Comparison of ENCODE assay signal across 15 mouse cellular contexts in genomic region chr9:108205571-108205901, GRCm38 (mm10). TPM values are rescaled to one million over a fixed set of nuclear protein-coding genes. Genes with fewer than 3 reads are reported as not detected.
DNase-seq lines count a peak whose midpoint lies in the region; ATAC-seq lines count a peak whose summit lies in the region.
"Had no signal": no experiment of that assay in that cellular context is flagged by ENCODE, and none has a peak within 500 bp of the region (broad histone marks: within the 10 kb centered on the region; RNA-seq: fewer than 3 reads in every experiment).

No protein-coding gene starts in this region.

- H3K27me3 ChIP-seq in embryonic facial prominence, embryonic 10.5 days (replicated peaks; ENCODE audit: low read depth, poor library complexity, severe bottlenecking): no peaks in the 10 kb centered on the region
- H3K27me3 ChIP-seq in hindbrain, embryonic 14.5 days (ENCODE audit: control insufficient read depth, insufficient read depth, low read length): no peaks in the 10 kb centered on the region
- no peaks in the 10 kb centered on the region for H3K27me3 ChIP-seq in midbrain, embryonic 15.5 days (replicated peaks)
- H3K27me3 ChIP-seq: embryonic facial prominence, embryonic 15.5 days; kidney, embryonic 15.5 days had no signal

- H3K9me3 ChIP-seq in embryonic facial prominence, embryonic 10.5 days: no peaks in the 10 kb centered on the region
- no peaks in the 10 kb centered on the region for H3K9me3 ChIP-seq in hindbrain, embryonic 14.5 days (ENCODE audit: control insufficient read depth, low read length)
- no peaks in the 10 kb centered on the region for H3K9me3 ChIP-seq in midbrain, embryonic 15.5 days
- H3K9me3 ChIP-seq: embryonic facial prominence, embryonic 15.5 days; kidney, embryonic 15.5 days had no signal

- H3K4me2 ChIP-seq in hindbrain, embryonic 14.5 days (replicated peaks): no peak overlapping the region
- no peak overlapping the region for H3K4me2 ChIP-seq in midbrain, embryonic 15.5 days
- H3K4me2 ChIP-seq: embryonic facial prominence, embryonic 15.5 days; kidney, embryonic 15.5 days had no signal

- DNase-seq in frontal cortex, adult 2 months (ENCODE audit: extremely low spot score in 1 of 2, low spot score in 1 of 2): peak; percentile 68 to 76
- no peak for DNase-seq in frontal cortex, postnatal 14 days (ENCODE audit: low spot score in 2 of 2)
- DNase-seq in embryonic facial prominence, embryonic 10.5 days (ENCODE audit: low spot score): no peak
- no peak for DNase-seq in hindbrain, embryonic 14.5 days (ENCODE audit: low spot score)
- no peak for DNase-seq in kidney, postnatal 36 days
- DNase-seq in adrenal gland, postnatal 14 days: no peak
- DNase-seq: B cell, adult 2 months; cerebellum, adult 2 months; liver; lung, adult 18-20 months; lung, postnatal 36 days had no signal

- H3K36me3 ChIP-seq in embryonic facial prominence, embryonic 10.5 days (replicated peaks): peaks cover 54% of the 10 kb centered on the region
- peaks cover 36% of the 10 kb centered on the region for H3K36me3 ChIP-seq in hindbrain, embryonic 14.5 days (replicated peaks; ENCODE audit: control insufficient read depth, insufficient read depth)
- H3K36me3 ChIP-seq in midbrain, embryonic 15.5 days (replicated peaks): peaks cover 24% of the 10 kb centered on the region

- H3K4me3 ChIP-seq in embryonic facial prominence, embryonic 10.5 days: no peak overlapping the region
- H3K4me3 ChIP-seq in hindbrain, embryonic 14.5 days (replicated peaks; ENCODE audit: low read length): no peak overlapping the region
- H3K4me3 ChIP-seq in midbrain, embryonic 15.5 days: no peak overlapping the region
- H3K4me3 ChIP-seq: embryonic facial prominence, embryonic 15.5 days; kidney, embryonic 15.5 days had no signal

- 0 out of 2 replicates have a peak overlapping the region, but pooled peaks have one; percentile 24 for H3K27ac ChIP-seq in embryonic facial prominence, embryonic 10.5 days (replicated peaks)
- H3K27ac ChIP-seq in hindbrain, embryonic 14.5 days: peak overlapping the region; percentile 81
- H3K27ac ChIP-seq in midbrain, embryonic 15.5 days: peak overlapping the region; percentile 74
- H3K27ac ChIP-seq: embryonic facial prominence, embryonic 15.5 days; kidney, embryonic 15.5 days had no signal

- no peak for ATAC-seq in hindbrain, embryonic 14.5 days (ENCODE audit: low FRiP score)
- ATAC-seq in midbrain, embryonic 15.5 days (replicated peaks): no peak
- no peak for ATAC-seq in inflammation-experienced regulatory T-cells, adult 6 months

- H3K4me1 ChIP-seq in embryonic facial prominence, embryonic 10.5 days: peaks cover 17% of the 10 kb centered on the region
- H3K4me1 ChIP-seq in hindbrain, embryonic 14.5 days (replicated peaks; ENCODE audit: control insufficient read depth, insufficient read depth, low read length): peaks cover 19% of the 10 kb centered on the region
- H3K4me1 ChIP-seq in midbrain, embryonic 15.5 days: peaks cover 22% of the 10 kb centered on the region

- 81% methylated on average over 3 of the region's 3 CpGs for WGBS in embryonic facial prominence, embryonic 10.5 days
- 65% methylated on average over 3 of the region's 3 CpGs for WGBS in hindbrain, embryonic 14.5 days
- WGBS in midbrain, embryonic 15.5 days: 57% methylated on average over 3 of the region's 3 CpGs

- H3K9ac ChIP-seq in hindbrain, embryonic 14.5 days: no peak overlapping the region
- H3K9ac ChIP-seq in midbrain, embryonic 15.5 days: no peak overlapping the region
- H3K9ac ChIP-seq: embryonic facial prominence, embryonic 15.5 days; kidney, embryonic 15.5 days had no signal

RNA-seq across cellular contexts. Expression of gene Bsn, which starts 15.4 kb away (rescaled TPM):
- 95.0 and 100 TPM in 2 replicates for polyA plus RNA-seq in frontal cortex, adult 2 months (2012; rRNA removed)
- polyA plus RNA-seq in embryonic facial prominence, embryonic 10.5 days (2016; fragmentation: Nextera tagmentation; extraction: Ambion mirVana): 1.4 and 1.7 TPM in 2 replicates
- polyA plus RNA-seq in hindbrain, embryonic 14.5 days (2014; fragmentation: Nextera tagmentation; extraction: Ambion mirVana): 15.4 and 15.7 TPM in 2 replicates
- 11.1 TPM in 2 replicates for polyA plus RNA-seq in midbrain, embryonic 15.5 days (2015; fragmentation: Nextera tagmentation; extraction: Ambion mirVana)
- under 1 TPM; 0.09 to 0.59 (median 0.38) TPM for polyA plus RNA-seq in inflammation-experienced regulatory T-cells, adult 6 months (2017; shearing (Covaris generic))
- total RNA-seq in adrenal gland, postnatal 14 days (2021): 2.9 TPM in 2 replicates

RNA-seq across cellular contexts. Expression of gene Dag1, which starts 58.2 kb away (rescaled TPM):
- 36.1 and 38.8 TPM in 2 replicates for polyA plus RNA-seq in frontal cortex, adult 2 months (2012; rRNA removed)
- 70.1 and 73.9 TPM in 2 replicates for polyA plus RNA-seq in embryonic facial prominence, embryonic 10.5 days (2016; fragmentation: Nextera tagmentation; extraction: Ambion mirVana)
- polyA plus RNA-seq in hindbrain, embryonic 14.5 days (2014; fragmentation: Nextera tagmentation; extraction: Ambion mirVana): 76.7 and 83.0 TPM in 2 replicates
- 69.3 and 75.5 TPM in 2 replicates for polyA plus RNA-seq in midbrain, embryonic 15.5 days (2015; fragmentation: Nextera tagmentation; extraction: Ambion mirVana)
- 1 to 10 TPM; 1.6 to 3.2 (median 2.2) TPM for polyA plus RNA-seq in inflammation-experienced regulatory T-cells, adult 6 months (2017; shearing (Covaris generic))
- 156 and 176 TPM in 2 replicates for total RNA-seq in adrenal gland, postnatal 14 days (2021)

Comparison
In these comparisons a context has a peak if more than half of its experiments do, and no peak if none do; other contexts are left out.
1. DNase-seq: peak in frontal cortex, adult 2 months (2 of 2); none in frontal cortex, postnatal 14 days (0 of 2), embryonic facial prominence, embryonic 10.5 days (single experiment), hindbrain, embryonic 14.5 days (single experiment), kidney, postnatal 36 days (0 of 2) and adrenal gland, postnatal 14 days (single experiment).
2. H3K27ac ChIP-seq: peak in every context shown above with its lines; median percentile 81 in hindbrain, embryonic 14.5 days; 74 in midbrain, embryonic 15.5 days; 24 in embryonic facial prominence, embryonic 10.5 days.